Mouse (Mus musculus) spleen, adult 2 months (tissue): ENCODE measurements around the gene Hoxa9. TPM values are rescaled to one million over a fixed set of nuclear protein-coding genes. Genes with fewer than 3 reads are reported as not detected.

Source experiments
- DNase-seq, 2 experiments: peaks; one replicate each; pipeline versions ENCODE4 v3.0.0 to v3.0.0-alpha.2; 2012 to 2021; ENCODE audit warnings: low spot score in 2 of 2, low read depth in 1 of 2
- H3K27ac ChIP-seq: fragments of 200-500 bp; 2 replicates; pipeline ENCODE4 v1.5.1; 2012; ENCODE audit warnings: low read length, inconsistent platforms; ENCODE audit not compliant: insufficient read depth
- H3K27me3 ChIP-seq: fragments of 200-500 bp; 2 replicates; pipeline ENCODE4 v1.6.1; 2012; ENCODE audit warnings: mild to moderate bottlenecking, moderate library complexity, low read length, inconsistent platforms; ENCODE audit not compliant: control insufficient read depth, insufficient read depth
- H3K36me3 ChIP-seq: fragments of 200-500 bp; 2 replicates; pipeline ENCODE4 v1.6.1; 2012; ENCODE audit warnings: mild to moderate bottlenecking, low read length, inconsistent platforms; ENCODE audit not compliant: control insufficient read depth, insufficient read depth
- H3K4me1 ChIP-seq: fragments of 200-500 bp; 2 replicates; pipeline ENCODE4 v1.6.1; 2011; ENCODE audit warnings: inconsistent platforms; ENCODE audit not compliant: control insufficient read depth, insufficient read depth, insufficient read length
- H3K4me3 ChIP-seq: fragments of 200-500 bp; 2 replicates; pipeline ENCODE4 v1.5.1; 2011; ENCODE audit warnings: mild to moderate bottlenecking, inconsistent platforms; ENCODE audit not compliant: insufficient read depth, insufficient read length; ENCODE audit errors: extremely low read depth
- CTCF ChIP-seq: fragments of 200-500 bp; IDR thresholded peaks from 2 replicates; pipeline ENCODE4 v1.5.1; 2011; ENCODE audit warnings: mild to moderate bottlenecking, inconsistent platforms; ENCODE audit not compliant: insufficient read depth, insufficient read length, insufficient replicate concordance; ENCODE audit errors: extremely low read depth
- POLR2A ChIP-seq: fragments of 200-500 bp; IDR thresholded peaks from 2 replicates; pipeline ENCODE4 v1.6.1; 2011; ENCODE audit warnings: low read depth, low read length, inconsistent platforms
- WGBS: fragments of 180-500 bp; shearing (Covaris S2); methylation state at CpG from one replicate; pipeline ENCODE4 v1.1.7; 2018; 5-methylcytosine and 5-hydroxymethylcytosine counted together
- polyA plus RNA-seq: library from polyadenylated mRNA; depleted of rRNA; stranded (reverse); fragments of >200 nt; gene quantifications from 2 replicates; pipeline ENCODE4 v1.2.3, GENCODE M21; 2012

Gene Hoxa9
- polyA plus RNA-seq, 1 experiment: 0.18 TPM

GRCm38 (mm10) chr6:52194690-52195089, 36.2 kb downstream of the Hoxa9 start:
- DNase-seq: no peak
- H3K4me3 ChIP-seq: no peak overlapping the region
- H3K36me3 ChIP-seq: no peaks in the 10 kb centered on the region
- no peak overlapping the region for H3K27ac ChIP-seq
- 90% methylated on average over 10 of the region's 10 CpGs for WGBS
- H3K27me3 ChIP-seq: peaks cover 7% of the 10 kb centered on the region
- no peak for TF ChIP-seq CTCF
- TF ChIP-seq POLR2A: no peak
- H3K4me1 ChIP-seq: peaks cover 3% of the 10 kb centered on the region

- Histone ChIP-seq H3K27ac (peak overlapping the region; percentile 26; the same call in 1 of the 2 replicates), H3K36me3 (no peaks in the 10 kb centered on the region), H3K27me3 (peaks cover 7% of the 10 kb centered on the region), H3K4me1 (peaks cover 3% of the 10 kb centered on the region), H3K4me3 (peak overlapping the region; percentile 76)
- WGBS: 4% methylated on average over 39 of the region's 55 CpGs
- peak; percentile 73 for TF ChIP-seq POLR2A
- TF ChIP-seq CTCF: no peak
- DNase-seq: peak; percentile 50 to 83
These were observed 38.9 kb downstream of the Hoxa9 start for GRCm38 (mm10) chr6:52191860-52192550.

DNA sequence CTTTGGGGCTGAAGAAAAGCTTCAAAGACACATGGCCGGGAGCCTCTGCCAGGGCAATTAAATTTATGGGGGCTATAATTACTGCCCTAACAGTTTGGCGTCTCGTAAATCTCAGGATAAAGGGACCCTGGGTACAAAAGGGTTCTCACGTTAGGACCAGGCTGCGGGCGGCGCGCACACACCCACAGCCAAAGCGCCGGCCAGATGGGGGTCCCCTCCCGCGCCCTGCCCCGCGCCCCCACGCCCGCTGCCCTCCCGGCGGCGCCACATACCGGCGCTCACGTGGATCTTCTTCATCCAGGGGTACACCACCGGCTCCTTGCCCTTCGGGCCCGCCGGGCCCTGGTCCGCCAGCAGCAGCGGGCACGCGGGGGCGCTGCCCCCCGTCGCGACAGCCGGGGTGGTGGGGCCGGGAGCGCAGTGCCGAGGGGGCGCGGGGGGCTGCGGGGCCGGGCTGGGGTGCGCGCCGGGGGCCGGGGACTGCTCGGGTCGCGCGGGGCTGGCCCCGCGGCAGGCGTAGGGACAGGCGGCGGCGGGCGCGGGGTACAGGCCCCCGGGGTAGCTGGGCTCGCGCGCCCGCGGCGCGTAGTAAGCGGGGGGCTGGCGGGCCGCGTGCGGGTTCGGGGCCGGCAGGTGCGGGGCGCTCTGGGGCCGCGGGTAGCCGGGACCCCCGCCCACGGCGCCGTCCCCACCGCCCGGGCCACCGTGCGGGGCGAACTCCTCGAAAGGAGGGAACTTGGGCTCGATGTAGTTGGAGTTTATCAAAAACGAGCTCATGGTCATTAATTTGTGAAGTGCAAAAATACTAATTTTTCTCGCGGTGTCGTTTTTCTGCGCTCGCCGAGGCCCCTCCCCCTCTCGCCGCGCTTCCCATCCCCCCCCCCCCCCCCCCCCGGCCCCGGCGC, 39.7 kb downstream of the Hoxa9 start, which contains the start of gene Hoxa4:
Gene Hoxa4, minus strand, starts transcription at position 848 of the 905 bp plus-strand sequence.
- Histone ChIP-seq H3K4me1 (peaks cover 3% of the 10 kb centered on the region), H3K4me3 (peak within 1 kb of the TSS; percentile 76), H3K27me3 (peaks cover 7% of the 10 kb centered on the region), H3K27ac (peak within 1 kb of the TSS; percentile 26; the same call in 1 of the 2 replicates), H3K36me3 (no peaks in the 10 kb centered on the region)
- 13% methylated on average over 86 of the region's 102 CpGs for WGBS
- DNase-seq: no peak
- TF ChIP-seq CTCF (no peak), POLR2A (no peak)

GRCm38 (mm10) chr6:52190410-52190809, 40.5 kb downstream of the Hoxa9 start:
- TF ChIP-seq POLR2A: no peak
- no peak for TF ChIP-seq CTCF
- Histone ChIP-seq H3K27ac (no peak overlapping the region), H3K4me1 (peaks cover 3% of the 10 kb centered on the region), H3K4me3 (no peak overlapping the region), H3K27me3 (peaks cover 7% of the 10 kb centered on the region), H3K36me3 (no peaks in the 10 kb centered on the region)
- DNase-seq: no peak
- 84% methylated on average over 23 of the region's 23 CpGs for WGBS

GRCm38 (mm10) chr6:52189909-52190308, 41.0 kb downstream of the Hoxa9 start:
- TF ChIP-seq CTCF (no peak), POLR2A (no peak)
- Histone ChIP-seq H3K4me1 (peaks cover 3% of the 10 kb centered on the region), H3K27ac (no peak overlapping the region), H3K27me3 (peaks cover 7% of the 10 kb centered on the region), H3K36me3 (no peaks in the 10 kb centered on the region), H3K4me3 (no peak overlapping the region)
- WGBS: 83% methylated on average over 8 of the region's 8 CpGs
- no peak for DNase-seq

- Histone ChIP-seq H3K4me3 (no peak overlapping the region), H3K36me3 (no peaks in the 10 kb centered on the region), H3K27me3 (peaks cover 7% of the 10 kb centered on the region), H3K4me1 (peaks cover 3% of the 10 kb centered on the region), H3K27ac (no peak overlapping the region)
- 87% methylated on average over 5 of the region's 5 CpGs for WGBS
- no peak for DNase-seq
- TF ChIP-seq POLR2A: no peak
- no peak for TF ChIP-seq CTCF
These were observed 41.7 kb downstream of the Hoxa9 start for GRCm38 (mm10) chr6:52189172-52189591.

- H3K4me1 ChIP-seq: no peaks in the 10 kb centered on the region
- 89% methylated on average over 1 of the region's 1 CpGs for WGBS
- no peak for DNase-seq
- TF ChIP-seq CTCF: no peak
- no peak for TF ChIP-seq POLR2A
- H3K27ac ChIP-seq: no peak overlapping the region
- H3K36me3 ChIP-seq: no peaks in the 10 kb centered on the region
- H3K27me3 ChIP-seq: peaks cover 6% of the 10 kb centered on the region
- no peak overlapping the region for H3K4me3 ChIP-seq
These were observed 44.4 kb downstream of the Hoxa9 start for GRCm38 (mm10) chr6:52186500-52186899.
